ENCODE assay signal across 20 mouse cellular contexts in the genomic region with DNA sequence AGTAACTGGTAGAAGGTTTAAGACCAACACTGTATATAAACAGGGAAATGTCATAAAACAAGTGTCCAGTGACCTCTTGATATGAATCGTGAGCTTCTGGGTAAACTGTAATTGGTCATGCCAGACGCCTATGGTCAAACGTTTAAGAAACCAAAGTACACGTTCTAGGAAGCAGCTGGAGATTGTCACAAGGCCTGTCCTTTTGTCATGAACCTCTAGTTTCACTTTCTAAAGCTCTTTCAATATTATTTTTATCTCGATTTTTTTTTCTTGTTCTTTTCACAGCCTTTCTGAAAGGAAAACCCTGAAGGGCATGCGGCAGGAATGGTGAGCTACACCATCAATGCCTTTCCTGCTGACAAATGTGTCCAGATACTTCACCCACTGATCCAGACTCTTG. TPM values are rescaled to one million over a fixed set of nuclear protein-coding genes. Genes with fewer than 3 reads are reported as not detected.
DNase-seq lines count a peak whose midpoint lies in the region; ATAC-seq lines count a peak whose summit lies in the region.
"Had no signal": no experiment of that assay in that cellular context is flagged by ENCODE, and none has a peak within 500 bp of the region (broad histone marks: within the 10 kb centered on the region; RNA-seq: fewer than 3 reads in every experiment).

No protein-coding gene starts in this region.

- peaks cover 5% of the 10 kb centered on the region; the same call in 1 of the 2 replicates for H3K4me1 ChIP-seq in heart, embryonic 12.5 days (replicated peaks)
- no peaks in the 10 kb centered on the region for H3K4me1 ChIP-seq in forebrain, embryonic 11.5 days (replicated peaks; ENCODE audit: control insufficient read depth, insufficient read depth, low read length)
- H3K4me1 ChIP-seq: forebrain, embryonic 13.5 days; hindbrain, embryonic 10.5 days; limb, embryonic 12.5 days; midbrain, embryonic 10.5 days had no signal

- no peak for ATAC-seq in heart, embryonic 12.5 days (ENCODE audit: insufficient number of reproducible peaks, low FRiP score)
- peak; percentile 28 for ATAC-seq in CD4-positive, CD25-positive, alpha-beta regulatory T cell, adult 4 months
- ATAC-seq in inflammation-experienced regulatory T-cells, adult 6 months = peak; percentile 12
- no peak for ATAC-seq in forebrain, embryonic 11.5 days (replicated peaks; ENCODE audit: low FRiP score)
- ATAC-seq: forebrain, embryonic 13.5 days had no signal

- WGBS in heart, embryonic 12.5 days = 54% methylated on average over 6 of the region's 6 CpGs
- 83% methylated on average over 6 of the region's 6 CpGs for WGBS in forebrain, embryonic 11.5 days

- no peaks in the 10 kb centered on the region for H3K27me3 ChIP-seq in heart, embryonic 12.5 days (replicated peaks)
- H3K27me3 ChIP-seq in forebrain, embryonic 11.5 days (ENCODE audit: control insufficient read depth, insufficient read depth, low read length) = no peaks in the 10 kb centered on the region
- H3K27me3 ChIP-seq: forebrain, embryonic 13.5 days; limb, embryonic 12.5 days had no signal

- H3K9ac ChIP-seq in heart, embryonic 12.5 days = no peak overlapping the region
- no peak overlapping the region for H3K9ac ChIP-seq in forebrain, embryonic 11.5 days (ENCODE audit: low read length)
- H3K9ac ChIP-seq: forebrain, embryonic 13.5 days; limb, embryonic 12.5 days had no signal

- no peak overlapping the region for H3K4me3 ChIP-seq in heart, embryonic 12.5 days
- H3K4me3 ChIP-seq in forebrain, embryonic 11.5 days (ENCODE audit: low read depth, low read length) = no peak overlapping the region
- H3K4me3 ChIP-seq: forebrain, embryonic 13.5 days; hindbrain, embryonic 10.5 days; limb, embryonic 12.5 days; midbrain, embryonic 10.5 days had no signal

- intact Hi-C loops in heart, postnatal 14 days (cut with DNase I) = no loop called here

- H3K9me3 ChIP-seq in heart, embryonic 12.5 days (replicated peaks) = no peaks in the 10 kb centered on the region
- H3K9me3 ChIP-seq in forebrain, embryonic 11.5 days (ENCODE audit: control insufficient read depth, low read length) = no peaks in the 10 kb centered on the region
- H3K9me3 ChIP-seq: forebrain, embryonic 13.5 days; hindbrain, embryonic 10.5 days; limb, embryonic 12.5 days; midbrain, embryonic 10.5 days had no signal

- 0 out of 2 replicates have a peak, but pooled peaks cover 3% of the 10 kb centered on the region for H3K36me3 ChIP-seq in heart, embryonic 12.5 days
- no peaks in the 10 kb centered on the region for H3K36me3 ChIP-seq in forebrain, embryonic 11.5 days (ENCODE audit: control insufficient read depth, insufficient read depth, low read length)
- H3K36me3 ChIP-seq: hindbrain, embryonic 10.5 days; limb, embryonic 12.5 days; midbrain, embryonic 10.5 days had no signal

- H3K27ac ChIP-seq in heart, embryonic 12.5 days (ENCODE audit: poor library complexity, severe bottlenecking) = 0 out of 2 replicates have a peak overlapping the region, but pooled peaks have one; percentile 30
- H3K27ac ChIP-seq in forebrain, embryonic 11.5 days (ENCODE audit: low read depth, low read length) = no peak overlapping the region
- H3K27ac ChIP-seq: forebrain, embryonic 13.5 days; hindbrain, embryonic 10.5 days; limb, embryonic 12.5 days; midbrain, embryonic 10.5 days had no signal

- no peak for DNase-seq in heart, postnatal 14 days
- DNase-seq in 416B (ENCODE audit: low read depth) = peak; percentile 61
- DNase-seq in forebrain, embryonic 11.5 days (ENCODE audit: low spot score) = no peak
- no peak for DNase-seq in gastrocnemius, postnatal 4 days (ENCODE audit: low spot score in 2 of 2)
- DNase-seq: cerebellum, adult 11 months; cerebellum, postnatal 25 days; gastrocnemius, postnatal 25 days; kidney, postnatal 10 days; layer of hippocampus, adult 9-11 months; lung, postnatal 36 days; right cerebral cortex, postnatal 14 days had no signal

- no peak overlapping the region for H3K4me2 ChIP-seq in heart, embryonic 12.5 days
- no peak overlapping the region for H3K4me2 ChIP-seq in forebrain, embryonic 11.5 days (ENCODE audit: low read depth, low read length, severe bottlenecking)
- H3K4me2 ChIP-seq: forebrain, embryonic 13.5 days; limb, embryonic 12.5 days had no signal

RNA-seq across cellular contexts. Expression of a gene that starts 20.7 kb away (rescaled TPM):
- polyA plus RNA-seq in heart, embryonic 12.5 days (2016; fragmentation: Nextera tagmentation; extraction: Ambion mirVana) = not detected in 2 replicates
- total RNA-seq in heart, postnatal 14 days (2021) = not detected
- polyA plus RNA-seq in CD4-positive, CD25-positive, alpha-beta regulatory T cell, adult 4 months (2017; shearing (Covaris generic)) = 10 to 100 TPM; 10.7 to 12.7 TPM
- 10 to 100 TPM; 13.0 to 56.3 (median 19.1) TPM for polyA plus RNA-seq in inflammation-experienced regulatory T-cells, adult 6 months (2017; shearing (Covaris generic))
- 0.19 TPM in 1 of 2 replicates, not detected in the other for polyA plus RNA-seq in forebrain, embryonic 11.5 days (2014; fragmentation: Nextera tagmentation; extraction: Ambion mirVana)
- total RNA-seq in gastrocnemius, postnatal 4 days (2021) = not detected
- total RNA-seq: gastrocnemius, postnatal 25 days had no signal
- polyA plus RNA-seq: forebrain, embryonic 13.5 days; hindbrain, embryonic 10.5 days; intestine, embryonic 14.5 days; limb, embryonic 12.5 days; midbrain, embryonic 10.5 days; neural tube, embryonic 11.5 days had no signal

Comparison
In these comparisons a context has a peak if more than half of its experiments do, and no peak if none do; other contexts are left out.
1. ATAC-seq: peak in CD4-positive, CD25-positive, alpha-beta regulatory T cell, adult 4 months (single experiment) and inflammation-experienced regulatory T-cells, adult 6 months (single experiment); none in heart, embryonic 12.5 days (single experiment) and forebrain, embryonic 11.5 days (single experiment).